Mouse (Mus musculus) lung, postnatal 0 days (tissue): ENCODE measurements around the gene Kidins220.

Experiments
- CTCF ChIP-seq: IDR thresholded peaks from 2 replicates; pipeline ENCODE4 v1.5.1; 2016; ENCODE audit warnings: antibody characterized with exemption, mild to moderate bottlenecking
- EP300 ChIP-seq: IDR thresholded peaks from 2 replicates; pipeline ENCODE4 v1.6.1; 2016; ENCODE audit warnings: antibody characterized with exemption, mild to moderate bottlenecking, control low read depth

GRCm38 (mm10) chr12:25011733-25012367, 37.1 kb downstream of the Kidins220 start:
- TF ChIP-seq CTCF (no peak), EP300 (no peak)
